Mouse (Mus musculus): ENCODE results near the gene Mapk8ip1. TPM values are rescaled to one million over a fixed set of nuclear protein-coding genes. Genes with fewer than 3 reads are reported as not detected.

The Mapk8ip1 gene
- 100 to 1,000 TPM; 392 to 397 TPM for total RNA-seq (2021)
- long read RNA-seq, experiment 1, transcript Mapk8ip1-201 (12 exons, 2,930 nt): major isoform, 154 of 297 reads
- long read RNA-seq, experiment 1, transcript Mapk8ip1-202 (12 exons, 3,274 nt): minor isoform, 9 of 297 reads
- long read RNA-seq, experiment 1, partial matches to known transcripts: 122 of 297 reads
- long read RNA-seq, experiment 1, other reads (novel, unspliced or antisense): 12 of 297 reads
- long read RNA-seq, experiment 2, transcript Mapk8ip1-202 (12 exons, 3,274 nt): minor isoform, 10 of 310 reads
- long read RNA-seq, experiment 2, transcript Mapk8ip1-201 (12 exons, 2,930 nt): major isoform, 168 of 310 reads
- long read RNA-seq, experiment 2, partial matches to known transcripts: 117 of 310 reads
- long read RNA-seq, experiment 2, other reads (novel, unspliced or antisense): 15 of 310 reads

DNA sequence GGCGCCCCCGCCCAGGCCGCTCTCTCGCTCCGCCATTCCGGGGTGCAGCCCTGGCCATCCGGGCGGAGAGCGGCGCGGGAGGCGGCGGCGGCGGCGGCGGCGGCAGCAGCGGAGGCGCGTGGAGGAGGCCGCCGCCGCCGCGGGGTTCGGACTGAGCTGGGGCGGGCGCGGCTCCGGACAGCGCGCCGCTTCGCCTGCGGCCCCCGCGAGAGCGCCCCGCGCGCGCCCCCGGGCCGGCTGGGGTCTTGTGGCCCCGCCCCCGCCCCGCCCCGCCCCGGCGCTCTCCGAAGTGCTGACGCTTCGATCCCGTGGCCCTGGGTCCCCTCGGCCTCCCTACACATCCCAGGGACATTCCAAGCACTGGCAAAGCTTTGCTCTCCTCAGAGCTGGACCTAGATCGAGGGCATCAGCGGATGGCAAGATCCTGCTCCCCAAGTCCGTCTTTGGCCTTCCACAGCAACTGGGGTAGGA, at the start of gene Mapk8ip1:
Gene Mapk8ip1 (minus strand): TSS at position 173 of the 471 bp plus-strand sequence.
- DNase-seq (ENCODE audit: low spot score in 2 of 2): no peak

DNA sequence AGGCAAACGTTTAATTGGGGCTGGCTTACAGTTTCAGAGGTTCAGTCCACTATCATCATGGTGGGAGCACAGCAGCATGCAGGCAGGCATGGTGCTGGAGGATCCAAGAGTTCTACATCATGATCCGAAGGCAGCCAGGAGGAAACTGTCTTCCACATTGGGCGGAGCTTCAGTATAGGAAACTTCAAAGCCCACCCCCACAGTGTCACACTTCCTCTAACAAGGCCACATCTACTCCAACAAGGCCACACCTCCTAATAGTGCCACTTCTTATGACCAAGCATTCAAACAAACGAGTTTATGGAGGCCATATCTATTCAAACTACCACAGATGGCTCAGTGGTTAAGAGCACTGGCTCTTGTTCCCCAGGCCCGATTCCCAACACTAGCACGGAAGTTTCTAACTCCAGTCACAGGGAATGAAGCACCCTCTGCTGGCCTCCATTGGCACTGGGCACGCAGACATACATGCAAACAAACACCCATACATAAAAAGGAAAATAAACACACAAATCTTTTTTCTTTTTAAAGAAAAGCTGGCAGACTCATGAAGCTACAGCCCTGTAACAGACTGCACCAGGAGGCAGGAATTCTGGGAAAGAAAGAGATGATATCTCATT, 46.2 kb upstream of the Mapk8ip1 start:
- intact Hi-C loops (cut with DNase I): no loop called here
- DNase-seq (ENCODE audit: low spot score in 2 of 2): no peak

More for the DNA sequence above, at the start of gene Mapk8ip1:
- intact Hi-C loops (cut with DNase I): no loop called here

DNA sequence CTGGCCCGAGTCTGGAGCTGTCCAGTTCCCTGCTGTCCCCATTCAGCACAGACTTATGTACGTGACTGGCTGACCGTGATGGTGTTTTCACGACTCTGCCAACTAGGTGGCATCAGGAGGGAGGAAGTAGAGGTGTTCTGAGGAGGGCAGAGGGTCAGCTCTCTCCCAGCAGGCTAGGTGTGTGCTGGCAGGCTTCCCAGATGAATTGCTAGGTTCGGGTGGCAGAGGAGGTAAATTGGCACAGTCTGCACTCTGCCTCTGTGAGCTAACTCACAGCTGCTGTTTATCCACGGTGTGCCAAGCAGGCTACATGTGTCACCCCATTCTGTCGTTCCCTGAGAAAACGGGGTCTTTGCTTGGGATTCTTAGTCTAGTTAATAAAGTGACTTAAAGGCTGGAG, 45.6 kb upstream of the Mapk8ip1 start:
- DNase-seq (ENCODE audit: low spot score in 2 of 2): no peak
- intact Hi-C loops (cut with DNase I): no loop called here

- no peak for DNase-seq (ENCODE audit: low spot score in 2 of 2)
- intact Hi-C loops (cut with DNase I): no loop called here
Observed at GRCm38 (mm10) chr2:92445890-92446289, 44.8 kb upstream of the Mapk8ip1 start.

- intact Hi-C loops (cut with DNase I): no loop called here
- no peak for DNase-seq (ENCODE audit: low spot score in 2 of 2)
Observed at GRCm38 (mm10) chr2:92444376-92444775, 43.3 kb upstream of the Mapk8ip1 start.

DNA sequence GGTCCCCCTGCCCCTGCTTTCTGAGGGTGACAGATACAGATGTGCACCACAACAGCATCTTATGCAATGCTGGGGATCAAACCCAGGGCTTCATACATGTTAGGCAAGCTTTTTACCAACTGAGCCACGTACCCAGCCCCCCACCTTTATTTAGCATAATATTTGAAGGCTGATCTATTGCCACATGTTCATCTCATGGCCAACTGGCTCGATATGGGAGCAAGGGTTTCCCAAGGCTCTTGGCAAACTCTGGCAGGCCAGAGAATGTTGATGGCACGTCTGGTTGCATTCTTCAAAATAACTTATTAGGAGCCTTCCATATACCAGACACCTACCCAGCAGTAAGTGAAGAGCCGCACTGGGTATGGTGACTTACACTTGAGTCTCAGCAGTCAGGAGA, 42.2 kb upstream of the Mapk8ip1 start:
- intact Hi-C loops (cut with DNase I): no loop called here
- DNase-seq (ENCODE audit: low spot score in 2 of 2): no peak

DNA sequence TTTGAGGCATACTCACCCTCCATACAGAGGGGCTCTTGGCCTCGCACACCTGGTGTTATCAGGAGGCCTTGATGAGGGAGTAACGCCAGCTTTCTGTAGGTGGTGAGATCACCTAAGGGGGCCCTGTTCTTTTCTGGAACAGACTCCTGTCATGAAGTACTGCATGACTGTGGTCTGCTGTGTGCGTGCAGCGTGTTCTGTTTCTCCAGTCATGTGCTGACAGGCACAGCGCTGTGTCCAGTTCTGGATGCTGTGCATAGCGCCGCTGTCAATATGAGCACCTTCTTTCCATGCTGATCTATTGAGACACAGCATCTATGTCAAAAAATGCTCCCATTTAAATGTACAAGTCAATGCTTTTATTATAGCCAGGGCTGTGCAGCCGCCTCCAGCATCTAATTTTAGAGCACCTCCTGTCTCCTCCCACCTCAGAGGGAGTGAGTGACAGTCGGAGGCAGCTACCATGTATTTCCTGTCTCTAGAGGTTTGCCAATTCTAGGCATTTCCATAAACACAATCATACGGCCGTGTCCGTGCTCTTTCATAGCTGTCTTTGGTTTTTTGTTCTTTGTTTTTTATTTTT, 41.4 kb upstream of the Mapk8ip1 start:
- intact Hi-C loops (cut with DNase I): no loop called here
- DNase-seq (ENCODE audit: low spot score in 2 of 2): peak; percentile 66 to 80

DNA sequence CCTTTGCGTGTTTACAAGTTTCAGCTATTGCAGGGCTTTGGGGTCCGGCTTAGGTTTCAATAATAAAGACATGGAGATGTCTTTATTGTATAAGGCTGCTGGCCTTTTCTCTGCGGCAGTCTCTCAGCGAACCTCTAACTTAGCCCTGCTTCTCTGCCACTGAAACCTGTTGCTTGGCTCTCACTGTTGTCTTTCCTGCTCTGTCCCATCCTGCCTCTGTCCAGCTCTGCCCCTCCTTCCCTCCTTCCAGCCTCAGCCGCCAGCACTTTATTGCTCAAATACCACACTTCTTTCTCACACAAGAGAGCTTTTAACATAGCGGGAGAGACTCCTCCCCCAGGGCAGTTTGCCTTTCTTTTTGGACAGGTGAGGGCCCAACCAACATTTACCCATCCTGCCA, 39.4 kb upstream of the Mapk8ip1 start:
- DNase-seq (ENCODE audit: low spot score in 2 of 2): no peak
- intact Hi-C loops (cut with DNase I): no loop called here

- no peak for DNase-seq (ENCODE audit: low spot score in 2 of 2)
- intact Hi-C loops (cut with DNase I): loop anchor here (10.0 kb wide), 2 partner anchors 124 to 254 kb away; no protein-coding TSS in a partner anchor
Observed at GRCm38 (mm10) chr2:92438567-92438966, 37.5 kb upstream of the Mapk8ip1 start.

DNA sequence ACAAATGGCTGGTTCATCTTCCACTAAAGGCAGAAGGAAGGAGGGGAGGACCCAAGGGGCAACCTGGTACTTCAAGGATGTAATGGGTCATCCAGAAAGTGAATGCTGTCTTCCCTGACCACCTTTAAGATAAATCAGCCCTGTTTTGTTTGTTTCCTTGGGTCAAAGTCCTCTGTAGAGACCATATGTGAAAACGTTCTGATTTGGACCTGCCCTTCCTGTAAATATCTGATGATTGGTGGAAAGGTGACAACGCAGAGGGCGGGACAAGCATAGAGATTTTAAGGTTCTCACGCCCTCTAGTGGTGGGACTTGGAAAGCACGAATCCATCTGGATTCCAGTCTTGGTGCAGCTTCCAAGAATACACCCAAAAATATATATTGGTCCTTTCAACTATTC, 36.8 kb upstream of the Mapk8ip1 start:
- peak; percentile 90 to 94 for DNase-seq (ENCODE audit: low spot score in 2 of 2)
- intact Hi-C loops (cut with DNase I): loop anchor here (10.0 kb wide), 2 partner anchors 123 to 253 kb away; no protein-coding TSS in a partner anchor

GRCm38 (mm10) chr2:92437366-92437765, 36.3 kb upstream of the Mapk8ip1 start:
- no peak for DNase-seq (ENCODE audit: low spot score in 2 of 2)
- intact Hi-C loops (cut with DNase I): loop anchor here (10.0 kb wide), 2 partner anchors 123 to 253 kb away; no protein-coding TSS in a partner anchor

DNA sequence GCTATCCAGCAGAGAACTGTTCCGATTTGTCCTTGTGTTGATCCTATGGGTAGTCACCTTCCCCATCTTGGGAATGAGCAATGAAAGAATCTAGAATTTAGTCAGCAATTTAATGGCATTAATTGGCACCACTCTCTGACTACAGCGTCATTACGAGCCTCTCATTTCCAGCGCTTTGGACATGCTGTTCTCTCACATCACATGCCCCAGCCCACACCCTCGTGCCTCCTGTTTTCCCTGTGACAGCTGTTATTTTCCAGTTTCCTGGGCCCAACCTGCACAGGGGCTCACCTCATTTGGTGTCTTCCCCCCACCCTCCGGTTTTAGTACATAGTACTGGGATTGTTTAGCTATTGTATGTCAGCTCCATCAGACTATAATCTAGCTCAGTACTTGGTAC, 34.0 kb upstream of the Mapk8ip1 start:
- DNase-seq (ENCODE audit: low spot score in 2 of 2): peak in 1 of 2 experiments; percentile 62
- intact Hi-C loops (cut with DNase I): loop anchor here (10.0 kb wide), 2 partner anchors 120 to 250 kb away; no protein-coding TSS in a partner anchor

- intact Hi-C loops (cut with DNase I): loop anchor here (5.0 to 10.0 kb wide), 3 partner anchors 42 to 250 kb away; no protein-coding TSS in a partner anchor
- no peak for DNase-seq (ENCODE audit: low spot score in 2 of 2)
Observed at GRCm38 (mm10) chr2:92434375-92434745, 33.3 kb upstream of the Mapk8ip1 start.

DNA sequence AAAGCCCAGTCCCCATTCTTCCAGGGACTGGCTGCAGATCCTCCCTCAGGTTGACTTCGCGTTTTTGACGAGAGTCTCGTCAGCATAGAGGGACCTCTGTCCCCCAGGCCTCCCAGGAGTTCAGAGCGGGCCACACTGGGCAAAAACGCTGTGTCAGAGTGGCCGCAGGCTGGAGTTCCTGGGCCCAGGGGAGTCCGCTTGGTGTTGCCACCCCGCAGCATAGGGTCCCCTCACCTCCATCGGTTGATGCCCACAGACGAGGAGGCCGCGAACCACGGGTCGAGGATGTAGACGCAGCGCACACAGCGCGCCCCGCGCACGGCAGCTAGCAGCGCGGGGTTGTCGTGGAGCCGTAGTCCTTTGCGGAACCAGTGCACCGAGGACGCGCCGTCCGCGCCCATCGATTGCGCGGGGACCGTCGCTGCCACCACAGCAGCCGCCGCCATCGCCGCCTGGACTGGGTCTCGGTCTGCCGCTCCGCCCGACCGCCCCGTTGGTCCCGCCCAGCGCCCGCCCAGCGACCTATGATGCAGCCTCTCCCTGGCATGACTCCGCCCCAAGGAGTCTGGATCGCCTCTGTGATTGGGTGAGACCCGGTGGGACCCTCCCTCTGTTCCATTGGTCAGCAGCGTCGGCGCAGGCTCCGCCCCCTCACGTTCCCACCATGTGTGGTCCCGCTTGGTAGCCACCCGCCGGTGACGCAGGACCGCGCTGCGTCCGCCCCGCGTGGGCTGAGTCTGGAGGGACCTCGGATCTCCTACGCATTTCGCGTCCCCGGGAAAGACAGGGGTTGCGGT, 32.7 kb upstream of the Mapk8ip1 start, which contains the start of gene Cry2:
Gene Cry2 (minus strand): TSS at position 466 of the 797 bp plus-strand sequence.
- intact Hi-C loops (cut with DNase I): loop anchor here (5.0 to 10.0 kb wide), 3 partner anchors 41 to 249 kb away; no protein-coding TSS in a partner anchor

GRCm38 (mm10) chr2:92432299-92433295, 31.5 kb upstream of the Mapk8ip1 start:
- intact Hi-C loops (cut with DNase I): loop anchor here (5.0 to 10.0 kb wide), 3 partner anchors 40 to 248 kb away; no protein-coding TSS in a partner anchor

More for the DNA sequence above, 32.7 kb upstream of the Mapk8ip1 start, which contains the start of gene Cry2:
- DNase-seq (ENCODE audit: low spot score in 2 of 2): peak; percentile 99 to 100

GRCm38 (mm10) chr2:92431611-92432179, 30.6 kb upstream of the Mapk8ip1 start:
- intact Hi-C loops (cut with DNase I): loop anchor here (5.0 to 10.0 kb wide), 3 partner anchors 39 to 247 kb away; no protein-coding TSS in a partner anchor

More at GRCm38 (mm10) chr2:92432299-92433295, 31.5 kb upstream of the Mapk8ip1 start:
- peak in 1 of 2 experiments; percentile 43 for DNase-seq (ENCODE audit: low spot score in 2 of 2)

More at GRCm38 (mm10) chr2:92431611-92432179, 30.6 kb upstream of the Mapk8ip1 start:
- DNase-seq (ENCODE audit: low spot score in 2 of 2): no peak
